Mouse (Mus musculus) hindbrain, embryonic 15.5 days (tissue): Measurements from ENCODE around the gene Slamf8. TPM values are rescaled to one million over a fixed set of nuclear protein-coding genes. Genes with fewer than 3 reads are reported as not detected.

Experiments
- ATAC-seq: fragments of 200-750 bp; cut with Nextera tagmentation; 2 replicates; pipeline ENCODE4 v1.8.0; 2017; ENCODE audit warnings: low read depth, moderate number of reproducible peaks, moderate TSS enrichment; ENCODE audit not compliant: low FRiP score
- H3K27ac ChIP-seq: fragments of 300-500 bp; sonication (generic); replicated peaks from 2 replicates; pipeline ENCODE4 v1.5.1; 2015; ENCODE audit warnings: mild to moderate bottlenecking, inconsistent platforms
- H3K27me3 ChIP-seq: fragments of 300-500 bp; sonication (generic); 2 replicates; pipeline ENCODE4 v1.6.1; 2015; ENCODE audit warnings: control low read depth, inconsistent platforms
- H3K36me3 ChIP-seq: fragments of 300-500 bp; sonication (generic); 2 replicates; pipeline ENCODE4 v1.6.1; 2015; ENCODE audit warnings: control low read depth, inconsistent platforms
- H3K4me1 ChIP-seq: fragments of 300-500 bp; sonication (generic); replicated peaks from 2 replicates; pipeline ENCODE4 v1.6.1; 2015; ENCODE audit warnings: control low read depth, inconsistent platforms
- H3K4me2 ChIP-seq: fragments of 300-500 bp; sonication (generic); 2 replicates; pipeline ENCODE4 v1.6.1; 2015; ENCODE audit warnings: moderate library complexity, mild to moderate bottlenecking, inconsistent platforms
- H3K4me3 ChIP-seq: fragments of 300-500 bp; sonication (generic); 2 replicates; pipeline ENCODE4 v1.5.1; 2015; ENCODE audit warnings: mild to moderate bottlenecking, inconsistent platforms
- H3K9ac ChIP-seq: fragments of 300-500 bp; sonication (generic); 2 replicates; pipeline ENCODE4 v1.6.1; 2015; ENCODE audit warnings: inconsistent platforms
- H3K9me3 ChIP-seq: fragments of 300-500 bp; sonication (generic); 2 replicates; pipeline ENCODE4 v1.6.1; 2016; ENCODE audit warnings: control low read depth, inconsistent platforms
- WGBS: fragments of 180-500 bp; shearing (Covaris S2); methylation state at CpG from one replicate; pipeline ENCODE4 v1.1.7; 2015; 5-methylcytosine and 5-hydroxymethylcytosine counted together
- polyA plus RNA-seq: library from polyadenylated mRNA; unstranded; fragments of >200 nt; fragmentation: Nextera tagmentation; extraction: Ambion mirVana; gene quantifications from 2 replicates; pipeline ENCODE4 v1.2.1, GENCODE M21; 2015

The Slamf8 gene
- polyA plus RNA-seq, 1 experiment from 2014 or later: not detected

GRCm38 (mm10) chr1:172550551-172550951 lies 39.8 kb downstream of the Slamf8 start:
- peak overlapping the region; percentile 26 for H3K27ac ChIP-seq
- H3K36me3 ChIP-seq: no peaks in the 10 kb centered on the region
- H3K4me3 ChIP-seq: peak overlapping the region; percentile 36
- H3K9me3 ChIP-seq: no peaks in the 10 kb centered on the region
- H3K9ac ChIP-seq: peak overlapping the region; percentile 33
- H3K4me1 ChIP-seq: peaks cover 20% of the 10 kb centered on the region
- H3K4me2 ChIP-seq: peak overlapping the region; percentile 56
- ATAC-seq: peak; percentile 89
- no peaks in the 10 kb centered on the region for H3K27me3 ChIP-seq
- 1% methylated on average over 8 of the region's 8 CpGs for WGBS

DNA sequence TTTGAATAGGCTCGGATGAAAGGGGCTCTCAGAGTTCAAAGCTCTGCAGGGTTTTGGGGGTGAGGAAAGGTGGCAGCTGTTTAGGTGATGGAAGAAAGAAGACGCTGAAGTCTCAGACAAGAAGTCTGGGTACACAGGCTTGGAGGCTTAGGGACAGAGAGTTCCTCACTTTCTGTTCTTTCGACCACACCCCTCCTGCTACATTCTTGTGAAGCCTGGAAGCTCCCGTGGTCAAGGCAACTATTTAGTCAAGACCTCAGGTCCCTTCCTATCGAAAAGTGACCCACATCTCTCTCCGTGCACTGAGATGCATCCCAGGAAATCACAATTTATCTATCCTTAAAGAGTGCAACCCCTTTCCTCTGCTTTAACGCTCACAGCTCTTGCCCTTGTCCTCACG lies 40.7 kb downstream of the Slamf8 start:
- no peak for ATAC-seq
- H3K36me3 ChIP-seq: no peaks in the 10 kb centered on the region
- H3K9me3 ChIP-seq: no peaks in the 10 kb centered on the region
- H3K4me2 ChIP-seq: peak overlapping the region; percentile 56
- H3K27me3 ChIP-seq: no peaks in the 10 kb centered on the region
- no peak overlapping the region for H3K27ac ChIP-seq
- peak overlapping the region; percentile 33 for H3K9ac ChIP-seq
- peak overlapping the region; percentile 36 for H3K4me3 ChIP-seq
- H3K4me1 ChIP-seq: peaks cover 20% of the 10 kb centered on the region
- WGBS: 5% methylated on average over 8 of the region's 8 CpGs

DNA sequence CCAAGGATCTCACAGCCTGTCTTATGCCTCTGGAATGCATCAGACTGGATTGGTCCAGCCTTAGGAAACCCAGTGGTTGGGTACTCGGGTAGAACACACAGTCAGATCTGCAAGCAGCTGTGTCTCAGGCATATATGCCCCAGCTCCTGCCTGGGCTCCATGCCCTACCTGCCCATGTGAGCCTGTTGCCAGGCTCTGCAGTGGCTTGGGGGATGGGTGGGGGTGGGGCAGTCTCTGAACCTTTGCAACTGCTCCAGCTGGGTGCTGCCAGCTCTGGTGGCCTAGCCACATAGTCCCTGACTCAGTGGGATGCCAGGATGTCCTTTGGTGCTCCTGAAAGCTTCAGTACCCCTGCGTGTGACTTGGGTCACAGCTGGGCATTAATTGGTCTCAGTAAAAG lies 41.1 kb downstream of the Slamf8 start:
- 19% methylated on average over 2 of the region's 2 CpGs for WGBS
- H3K27ac ChIP-seq: no peak overlapping the region
- H3K9ac ChIP-seq: no peak overlapping the region
- ATAC-seq: no peak
- H3K4me3 ChIP-seq: no peak overlapping the region
- H3K4me2 ChIP-seq: peak overlapping the region; percentile 56
- H3K9me3 ChIP-seq: no peaks in the 10 kb centered on the region
- H3K36me3 ChIP-seq: no peaks in the 10 kb centered on the region
- no peaks in the 10 kb centered on the region for H3K27me3 ChIP-seq
- peaks cover 20% of the 10 kb centered on the region for H3K4me1 ChIP-seq

DNA sequence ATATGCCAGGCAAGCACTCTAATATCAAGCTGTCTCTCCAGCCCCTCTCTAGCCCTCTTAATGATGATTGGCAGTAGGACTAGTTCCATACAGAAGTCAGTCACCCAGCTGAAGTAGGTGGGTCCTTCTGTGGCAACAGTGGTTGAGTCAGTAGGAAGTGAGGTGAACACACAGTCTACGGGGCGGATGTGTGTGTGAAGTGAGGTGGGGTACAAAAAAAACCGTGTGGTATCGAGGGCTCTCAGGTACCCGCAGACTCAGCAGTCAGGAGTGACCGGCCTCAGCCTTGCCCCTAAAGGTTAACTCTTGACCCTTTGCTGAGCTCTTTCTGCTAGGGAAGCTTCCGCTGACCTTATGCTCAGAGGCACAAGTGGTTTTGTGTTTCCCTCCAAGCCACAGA lies 41.9 kb downstream of the Slamf8 start:
- Histone ChIP-seq H3K4me3 (no peak overlapping the region), H3K27ac (no peak overlapping the region), H3K4me1 (peaks cover 20% of the 10 kb centered on the region), H3K4me2 (no peak overlapping the region), H3K9ac (no peak overlapping the region), H3K36me3 (no peaks in the 10 kb centered on the region), H3K27me3 (no peaks in the 10 kb centered on the region), H3K9me3 (no peaks in the 10 kb centered on the region)
- 60% methylated on average over 7 of the region's 7 CpGs for WGBS
- ATAC-seq: no peak

DNA sequence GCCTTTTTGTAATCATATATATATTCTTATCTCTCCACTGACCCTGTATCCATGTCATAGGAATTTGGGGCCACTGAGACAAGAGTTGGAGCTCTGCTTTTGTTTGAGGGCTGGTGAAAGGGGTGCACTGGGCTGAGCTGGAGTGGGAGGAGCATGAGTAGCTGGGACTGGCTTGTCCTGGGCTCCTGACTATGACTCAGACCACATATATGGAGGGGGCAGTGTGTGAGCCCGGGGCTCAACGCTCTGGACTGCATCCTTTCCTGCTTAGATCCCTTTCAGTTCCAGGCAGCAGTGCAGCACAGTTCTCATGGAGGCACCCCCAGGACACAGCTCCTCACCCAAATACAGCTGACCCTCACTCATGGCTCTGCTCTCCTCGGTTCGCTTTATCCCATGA lies 44.3 kb downstream of the Slamf8 start:
- WGBS: 94% methylated on average over 4 of the region's 4 CpGs

GRCm38 (mm10) chr1:172540283-172540820 lies 50.0 kb downstream of the Slamf8 start:
- WGBS: 47% methylated on average over 11 of the region's 11 CpGs
- H3K9ac ChIP-seq: no peak overlapping the region; the same call in 1 of the 2 replicates
- no peaks in the 10 kb centered on the region for H3K9me3 ChIP-seq
- H3K4me2 ChIP-seq: no peak overlapping the region
- peak overlapping the region; percentile 62 for H3K27ac ChIP-seq
- H3K4me3 ChIP-seq: no peak overlapping the region
- ATAC-seq: peak; percentile 57; the same call in 1 of the 2 replicates
- H3K4me1 ChIP-seq: peaks cover 14% of the 10 kb centered on the region
- H3K36me3 ChIP-seq: no peaks in the 10 kb centered on the region
- no peaks in the 10 kb centered on the region for H3K27me3 ChIP-seq

More for the DNA sequence above, 44.3 kb downstream of the Slamf8 start:
- no peaks in the 10 kb centered on the region for H3K9me3 ChIP-seq
- no peaks in the 10 kb centered on the region for H3K27me3 ChIP-seq
- H3K36me3 ChIP-seq: no peaks in the 10 kb centered on the region
- H3K4me3 ChIP-seq: no peak overlapping the region
- H3K4me2 ChIP-seq: no peak overlapping the region
- H3K27ac ChIP-seq: no peak overlapping the region
- peaks cover 19% of the 10 kb centered on the region for H3K4me1 ChIP-seq
- no peak overlapping the region for H3K9ac ChIP-seq
- ATAC-seq: no peak

DNA sequence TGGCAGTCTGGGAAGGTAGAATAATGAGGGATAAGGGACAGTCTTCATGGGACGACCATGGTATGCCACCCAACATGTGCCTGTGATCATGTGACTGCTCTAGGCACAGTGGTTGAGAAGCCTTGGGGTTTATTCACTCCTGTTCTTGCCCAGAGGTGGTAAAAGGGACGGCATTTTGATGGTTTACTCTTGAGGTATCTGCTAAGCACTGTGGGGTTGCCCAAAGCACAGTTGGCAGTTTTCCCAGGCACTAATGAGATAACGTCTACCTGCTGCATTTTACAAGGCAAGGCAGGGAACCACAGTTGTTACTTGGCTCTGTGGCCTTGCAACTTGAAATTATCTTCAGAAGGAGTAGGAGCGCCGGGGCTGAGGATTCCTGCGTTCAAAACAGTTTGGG lies 50.5 kb downstream of the Slamf8 start:
- H3K4me2 ChIP-seq: no peak overlapping the region
- 54% methylated on average over 6 of the region's 6 CpGs for WGBS
- H3K9ac ChIP-seq: no peak overlapping the region
- H3K4me3 ChIP-seq: no peak overlapping the region
- no peaks in the 10 kb centered on the region for H3K36me3 ChIP-seq
- no peaks in the 10 kb centered on the region for H3K27me3 ChIP-seq
- H3K9me3 ChIP-seq: no peaks in the 10 kb centered on the region
- peak overlapping the region; percentile 62; the same call in 1 of the 2 replicates for H3K27ac ChIP-seq
- H3K4me1 ChIP-seq: peaks cover 14% of the 10 kb centered on the region
- no peak for ATAC-seq

DNA sequence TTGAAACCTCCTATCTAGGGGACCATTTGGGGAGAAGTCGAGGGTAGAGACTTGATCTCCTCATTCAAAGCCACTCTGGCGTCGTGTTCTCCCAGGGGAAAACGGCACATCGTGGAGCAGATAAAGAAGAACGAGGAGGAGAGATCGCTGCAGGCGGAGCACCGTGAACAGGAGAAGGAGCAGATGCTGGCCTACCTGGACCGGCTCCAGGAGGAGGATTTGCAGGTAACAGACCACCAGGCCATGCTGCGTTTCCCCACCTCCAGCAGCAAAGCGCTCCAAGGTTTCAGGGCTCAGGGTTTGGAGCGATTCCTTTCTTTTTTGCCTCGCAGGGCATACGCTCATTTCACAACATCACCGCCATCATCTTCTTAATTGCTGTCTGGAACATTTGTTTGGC lies 55.3 kb downstream of the Slamf8 start:
- no peak for ATAC-seq
- H3K36me3 ChIP-seq: no peaks in the 10 kb centered on the region
- peaks cover 16% of the 10 kb centered on the region for H3K4me1 ChIP-seq
- WGBS: 72% methylated on average over 16 of the region's 16 CpGs
- H3K9ac ChIP-seq: no peak overlapping the region
- H3K27me3 ChIP-seq: no peaks in the 10 kb centered on the region
- no peak overlapping the region for H3K4me2 ChIP-seq
- no peak overlapping the region for H3K27ac ChIP-seq
- H3K4me3 ChIP-seq: no peak overlapping the region
- H3K9me3 ChIP-seq: no peaks in the 10 kb centered on the region

DNA sequence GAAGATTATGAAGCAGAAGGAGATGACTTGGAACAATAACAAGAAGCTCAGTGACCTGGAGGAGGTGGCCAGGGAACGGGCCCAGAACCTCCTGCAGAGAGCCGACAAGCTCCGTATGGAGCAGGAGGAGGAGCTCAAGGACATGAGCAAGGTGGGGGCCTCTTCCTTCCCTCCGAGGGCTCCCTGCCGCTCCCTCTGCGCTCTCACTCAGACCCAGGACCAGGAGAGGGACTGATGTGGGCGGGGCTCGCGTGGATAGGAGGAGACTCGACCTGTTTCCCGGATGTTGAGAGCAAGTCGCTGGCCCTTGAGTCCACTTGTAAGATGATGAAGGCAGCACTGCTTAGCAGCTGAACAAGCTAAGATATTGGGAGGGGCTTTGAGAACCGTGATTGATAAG lies 57.8 kb downstream of the Slamf8 start:
- no peaks in the 10 kb centered on the region for H3K9me3 ChIP-seq
- no peaks in the 10 kb centered on the region for H3K36me3 ChIP-seq
- ATAC-seq: peak; percentile 52
- H3K4me3 ChIP-seq: peak overlapping the region; percentile 12
- WGBS: 3% methylated on average over 13 of the region's 13 CpGs
- H3K9ac ChIP-seq: no peak overlapping the region
- H3K27ac ChIP-seq: no peak overlapping the region
- no peaks in the 10 kb centered on the region for H3K27me3 ChIP-seq
- peak overlapping the region; percentile 51 for H3K4me2 ChIP-seq
- peaks cover 11% of the 10 kb centered on the region for H3K4me1 ChIP-seq

Other genes starting within 250 kb of the Slamf8 start
- 2.9 and 3.0 TPM in 2 replicates for gene Kcnj10, start 249.4 kb downstream of the Slamf8 start, polyA plus RNA-seq
- 3.8 and 3.9 TPM in 2 replicates for gene Pigm, start 214.0 kb downstream of the Slamf8 start, polyA plus RNA-seq
- gene Slamf9, start 115.2 kb downstream of the Slamf8 start, polyA plus RNA-seq: 0.12 and 0.18 TPM in 2 replicates
- 45.7 and 49.3 TPM in 2 replicates for gene Igsf9, start 108.8 kb downstream of the Slamf8 start, polyA plus RNA-seq
- 77.7 and 83.7 TPM in 2 replicates for gene Tagln2, start 90.5 kb downstream of the Slamf8 start, polyA plus RNA-seq
- gene Cfap45, start 69.8 kb downstream of the Slamf8 start, polyA plus RNA-seq: 2.8 and 4.6 TPM in 2 replicates
- 0.71 and 1.1 TPM in 2 replicates for gene Vsig8, start 34.6 kb downstream of the Slamf8 start, polyA plus RNA-seq
- gene Fcrl6, start 12.0 kb upstream of the Slamf8 start, polyA plus RNA-seq: 0.22 and 0.26 TPM in 2 replicates
- gene Dusp23, start 42.4 kb upstream of the Slamf8 start, polyA plus RNA-seq: 8.5 and 10.1 TPM in 2 replicates
- gene Crp, start 107.5 kb upstream of the Slamf8 start, polyA plus RNA-seq: 0.09 and 0.12 TPM in 2 replicates